Mouse (Mus musculus): Measurements from ENCODE around the gene Wdr83. TPM values are rescaled to one million over a fixed set of nuclear protein-coding genes. Genes with fewer than 3 reads are reported as not detected.
A peak's percentile ranks its signal among the peaks of the same experiment; 100 is the strongest.

Gene Wdr83
- total RNA-seq, 2 experiments from 2014 or later: 26.0 to 28.9 TPM

- DNase-seq (ENCODE audit: low spot score in 2 of 2): peak; percentile 54 to 80
- intact Hi-C loops (cut with DNase I): loop anchor here (5.0 kb wide), 1 partner anchor 34 kb away; the partner anchor contains the start of gene Dhps
These were observed 43.2 kb downstream of the Wdr83 start for GRCm38 (mm10) chr8:85037681-85038531.

- intact Hi-C loops (cut with DNase I): loop anchor here (5.0 kb wide), 1 partner anchor 35 kb away; the partner anchor contains the start of gene Dhps
- DNase-seq (ENCODE audit: low spot score in 2 of 2): no peak
These were observed 43.8 kb downstream of the Wdr83 start for GRCm38 (mm10) chr8:85037366-85037680.

GRCm38 (mm10) chr8:85036718-85037365 lies 44.3 kb downstream of the Wdr83 start, which contains the start of gene Tnpo2:
TSS of gene Tnpo2 (plus strand) at chr8:85036915.
- DNase-seq (ENCODE audit: low spot score in 2 of 2): peak; percentile 90 to 92
- intact Hi-C loops (cut with DNase I): loop anchor here (5.0 kb wide), 1 partner anchor 35 kb away; the partner anchor contains the start of gene Dhps

- no peak for DNase-seq (ENCODE audit: low spot score in 2 of 2)
- intact Hi-C loops (cut with DNase I): loop anchor here (5.0 kb wide), 1 partner anchor 36 kb away; the partner anchor contains the start of gene Dhps
These were observed 44.8 kb downstream of the Wdr83 start for GRCm38 (mm10) chr8:85036381-85036717.

- intact Hi-C loops (cut with DNase I): loop anchor here (5.0 kb wide), 1 partner anchor 36 kb away; the partner anchor contains the start of gene Dhps
- DNase-seq (ENCODE audit: low spot score in 2 of 2): no peak
These were observed 45.3 kb downstream of the Wdr83 start for GRCm38 (mm10) chr8:85035728-85036310.

GRCm38 (mm10) chr8:85035165-85035727 lies 45.9 kb downstream of the Wdr83 start:
- intact Hi-C loops (cut with DNase I): loop anchor here (5.0 kb wide), 1 partner anchor 37 kb away; the partner anchor contains the start of gene Dhps
- DNase-seq (ENCODE audit: low spot score in 2 of 2): no peak

GRCm38 (mm10) chr8:85034764-85035163 lies 46.3 kb downstream of the Wdr83 start:
- DNase-seq (ENCODE audit: low spot score in 2 of 2): peak; percentile 53 to 63
- intact Hi-C loops (cut with DNase I): loop anchor here (5.0 kb wide), 1 partner anchor 38 kb away; the partner anchor contains the start of gene Dhps

GRCm38 (mm10) chr8:85033867-85034266 lies 47.2 kb downstream of the Wdr83 start:
- no peak for DNase-seq (ENCODE audit: low spot score in 2 of 2)
- intact Hi-C loops (cut with DNase I): no loop called here

- no peak for DNase-seq (ENCODE audit: low spot score in 2 of 2)
- intact Hi-C loops (cut with DNase I): no loop called here
These were observed 48.3 kb downstream of the Wdr83 start for GRCm38 (mm10) chr8:85032622-85033311.

- intact Hi-C loops (cut with DNase I): loop anchor here (5.0 kb wide), 1 partner anchor 52 kb away; the partner anchor contains the start of gene Junb
- DNase-seq (ENCODE audit: low spot score in 2 of 2): no peak
These were observed 51.8 kb downstream of the Wdr83 start for GRCm38 (mm10) chr8:85029271-85029670.

- intact Hi-C loops (cut with DNase I): loop anchor here (5.0 kb wide), 1 partner anchor 51 kb away; the partner anchor contains the start of gene Junb
- no peak for DNase-seq (ENCODE audit: low spot score in 2 of 2)
These were observed 53.2 kb downstream of the Wdr83 start for GRCm38 (mm10) chr8:85027922-85028321.

GRCm38 (mm10) chr8:85027516-85027855 lies 53.6 kb downstream of the Wdr83 start:
- DNase-seq (ENCODE audit: low spot score in 2 of 2): no peak
- intact Hi-C loops (cut with DNase I): loop anchor here (5.0 kb wide), 1 partner anchor 50 kb away; the partner anchor contains the start of gene Junb

- DNase-seq (ENCODE audit: low spot score in 2 of 2): peak; percentile 96 to 97
- intact Hi-C loops (cut with DNase I): loop anchor here (5.0 kb wide), 1 partner anchor 50 kb away; the partner anchor contains the start of gene Junb
These were observed 54.2 kb downstream of the Wdr83 start, which contains the start of gene Trir for GRCm38 (mm10) chr8:85026670-85027515. TSS of gene Trir (plus strand) at chr8:85026823.

- intact Hi-C loops (cut with DNase I): loop anchor here (5.0 kb wide), 1 partner anchor 48 kb away; the partner anchor contains the start of gene Junb
- peak; percentile 82 to 83 for DNase-seq (ENCODE audit: low spot score in 2 of 2)
These were observed 55.8 kb downstream of the Wdr83 start, which contains the start of gene Asna1 for GRCm38 (mm10) chr8:85025098-85025932. TSS of gene Asna1 (minus strand) at chr8:85025281.
